Mouse (Mus musculus) liver, embryonic 14.5 days (tissue): ENCODE data around the gene Lbhd2. TPM values are rescaled to one million over a fixed set of nuclear protein-coding genes. Genes with fewer than 3 reads are reported as not detected.
A peak's percentile ranks its signal among the peaks of the same experiment; 100 is the strongest.

Experiments
- ATAC-seq: fragments of 200-750 bp; cut with Nextera tagmentation; 2 replicates; pipeline ENCODE4 v1.8.0; 2017; ENCODE audit warnings: moderate number of reproducible peaks, mild to moderate bottlenecking, moderate library complexity; ENCODE audit not compliant: insufficient read depth
- DNase-seq, 3 experiments: peaks; one replicate each; pipeline ENCODE4 v3.0.0-alpha.2; 2012 to 2013; ENCODE audit warnings: low read depth in 3 of 3, low spot score in 3 of 3
- H3K27ac ChIP-seq: fragments of 300-500 bp; sonication (generic); 2 replicates; pipeline ENCODE4 v1.5.1; 2014; ENCODE audit warnings: moderate library complexity, mild to moderate bottlenecking, control low read depth, inconsistent platforms
- H3K27me3 ChIP-seq: fragments of 300-500 bp; sonication (generic); 2 replicates; pipeline ENCODE4 v1.6.1; 2014; ENCODE audit warnings: mild to moderate bottlenecking, low read length, moderate library complexity; ENCODE audit not compliant: control insufficient read depth, insufficient read depth
- H3K36me3 ChIP-seq: fragments of 300-500 bp; sonication (generic); replicated peaks from 2 replicates; pipeline ENCODE4 v1.6.1; 2014; ENCODE audit warnings: low read depth; ENCODE audit not compliant: control insufficient read depth, insufficient read depth
- H3K4me1 ChIP-seq, 2 experiments: fragments of 200-500 bp in 1 of 2; fragments of 300-500 bp in 1 of 2; sonication (generic) in 1 of 2; replicated peaks; 2 replicates each; pipeline ENCODE4 v1.6.1; 2012 to 2014; ENCODE audit warnings: antibody characterized with exemption in 1 of 2, inconsistent platforms in 1 of 2, low read length in 1 of 2; ENCODE audit not compliant: control insufficient read depth in 2 of 2, insufficient read depth in 2 of 2
- H3K4me2 ChIP-seq: fragments of 300-500 bp; sonication (generic); 2 replicates; pipeline ENCODE4 v1.6.1; 2014; ENCODE audit warnings: low read depth, mild to moderate bottlenecking, control low read depth, moderate library complexity
- H3K4me3 ChIP-seq, 2 experiments: fragments of 200-500 bp in 1 of 2; fragments of 300-500 bp in 1 of 2; sonication (generic) in 1 of 2; 2 replicates each; pipeline ENCODE4 v1.5.1; 2012 to 2014; ENCODE audit warnings: low read depth in 2 of 2, low read length in 2 of 2, mild to moderate bottlenecking in 2 of 2, control low read depth in 1 of 2, inconsistent platforms in 1 of 2, moderate library complexity in 1 of 2; ENCODE audit not compliant: insufficient read depth in 1 of 2
- H3K9ac ChIP-seq: fragments of 300-500 bp; sonication (generic); replicated peaks from 2 replicates; pipeline ENCODE4 v1.6.1; 2014; ENCODE audit warnings: mild to moderate bottlenecking, control low read depth, moderate library complexity
- H3K9me3 ChIP-seq: fragments of 300-500 bp; sonication (generic); 2 replicates; pipeline ENCODE4 v1.6.1; 2016; ENCODE audit warnings: low read length, mixed read lengths; ENCODE audit not compliant: control insufficient read depth
- CTCF ChIP-seq: IDR thresholded peaks from 2 replicates; pipeline ENCODE4 v1.5.1; 2016; ENCODE audit warnings: antibody characterized with exemption, low read depth, control low read depth
- EP300 ChIP-seq: IDR thresholded peaks from 2 replicates; pipeline ENCODE4 v1.6.1; 2016; ENCODE audit warnings: antibody characterized with exemption, low read depth
- WGBS: fragments of 180-500 bp; shearing (Covaris S2); extraction: QIAGEN DNeasy Blood & Tissue Kit; methylation state at CpG from one replicate; pipeline ENCODE4 v1.1.7; 2014; ENCODE audit not compliant: insufficient replicate concordance; 5-methylcytosine and 5-hydroxymethylcytosine counted together
- polyA plus RNA-seq, 2 experiments: library from polyadenylated mRNA; depleted of rRNA in 1 of 2; stranded (reverse) in 1 of 2; unstranded in 1 of 2; fragments of >200 nt; fragmentation: Nextera tagmentation in 1 of 2; extraction: Ambion mirVana in 1 of 2; gene quantifications; 2 replicates each; pipeline versions ENCODE4 v1.2.1 to v1.2.3; 2012 to 2014

The Lbhd2 gene
- polyA plus RNA-seq, 2 experiments = 0.15 TPM; not detected in 1

GRCm38 (mm10) chr12:111423570-111424129 lies 17.0 kb downstream of the Lbhd2 start:
- Histone ChIP-seq H3K9me3 (no peaks in the 10 kb centered on the region), H3K36me3 (no peaks in the 10 kb centered on the region), H3K9ac (no peak overlapping the region), H3K4me3 (no peak overlapping the region), H3K27me3 (peaks cover 48% of the 10 kb centered on the region), H3K4me1 (peaks cover 7 to 19% of the 10 kb centered on the region in 2 experiments; a peak in 3 of 4 replicates), H3K27ac (no peak overlapping the region), H3K4me2 (no peak overlapping the region)
- TF ChIP-seq EP300 = no peak
- TF ChIP-seq CTCF = no peak
- no peak for DNase-seq
- 13% methylated on average over 43 of the region's 43 CpGs for WGBS
- ATAC-seq = no peak

- no peak for TF ChIP-seq EP300
- TF ChIP-seq CTCF = no peak
- Histone ChIP-seq H3K4me1 (peaks cover 10 to 25% of the 10 kb centered on the region in 2 experiments; a peak in 3 of 4 replicates), H3K27me3 (peaks cover 57% of the 10 kb centered on the region), H3K27ac (no peak overlapping the region), H3K36me3 (no peaks in the 10 kb centered on the region), H3K9me3 (no peaks in the 10 kb centered on the region), H3K4me3 (no peak overlapping the region), H3K4me2 (no peak overlapping the region), H3K9ac (no peak overlapping the region)
- DNase-seq = no peak
- no peak for ATAC-seq
- WGBS = 34% methylated on average over 9 of the region's 9 CpGs
Measured at GRCm38 (mm10) chr12:111424547-111424946, 17.9 kb downstream of the Lbhd2 start.

- ATAC-seq = peak; percentile 15; the same call in 1 of the 2 replicates
- TF ChIP-seq CTCF = peak; percentile 94
- no peak for TF ChIP-seq EP300
- Histone ChIP-seq H3K9me3 (no peaks in the 10 kb centered on the region), H3K4me3 (no peak overlapping the region), H3K4me1 (peaks cover 18 to 26% of the 10 kb centered on the region in 2 experiments), H3K27ac (no peak overlapping the region), H3K36me3 (no peaks in the 10 kb centered on the region), H3K9ac (no peak overlapping the region), H3K27me3 (peaks cover 63% of the 10 kb centered on the region), H3K4me2 (no peak overlapping the region)
- 8% methylated on average over 15 of the region's 15 CpGs for whole genome bisulfite sequencing
- DNase-seq = peak; percentile 61 to 64 (median 64)
Measured at GRCm38 (mm10) chr12:111425258-111425657, 18.6 kb downstream of the Lbhd2 start.

GRCm38 (mm10) chr12:111425789-111426460 lies 19.3 kb downstream of the Lbhd2 start:
- H3K4me1 ChIP-seq = peaks cover 19 to 22% of the 10 kb centered on the region in 2 experiments
- H3K4me2 ChIP-seq = no peak overlapping the region
- ATAC-seq = peak; percentile 50; the same call in 1 of the 2 replicates
- no peaks in the 10 kb centered on the region for H3K9me3 ChIP-seq
- no peak overlapping the region for H3K9ac ChIP-seq
- 19% methylated on average over 29 of the region's 29 CpGs for WGBS
- H3K36me3 ChIP-seq = no peaks in the 10 kb centered on the region
- no peak overlapping the region for H3K27ac ChIP-seq
- no peak overlapping the region for H3K4me3 ChIP-seq
- TF ChIP-seq CTCF = peak; percentile 99
- TF ChIP-seq EP300 = no peak
- H3K27me3 ChIP-seq = peaks cover 69% of the 10 kb centered on the region
- peak; percentile 60 to 66 (median 64) for DNase-seq

- H3K27ac ChIP-seq = no peak overlapping the region
- WGBS = 57% methylated on average over 12 of the region's 12 CpGs
- H3K9ac ChIP-seq = no peak overlapping the region
- H3K4me1 ChIP-seq = peaks cover 13 to 21% of the 10 kb centered on the region in 2 experiments
- no peak overlapping the region for H3K4me2 ChIP-seq
- no peaks in the 10 kb centered on the region for H3K9me3 ChIP-seq
- no peak overlapping the region for H3K4me3 ChIP-seq
- H3K36me3 ChIP-seq = no peaks in the 10 kb centered on the region
- H3K27me3 ChIP-seq = peaks cover 60% of the 10 kb centered on the region
- ATAC-seq (no peak), DNase-seq (no peak)
- TF ChIP-seq EP300 = no peak
Measured at GRCm38 (mm10) chr12:111427438-111428113, 21.0 kb downstream of the Lbhd2 start.
